Mouse (Mus musculus): Measurements from ENCODE around the gene Mt2.
A peak's percentile ranks its signal among the peaks of the same experiment; 100 is the strongest.

DNA sequence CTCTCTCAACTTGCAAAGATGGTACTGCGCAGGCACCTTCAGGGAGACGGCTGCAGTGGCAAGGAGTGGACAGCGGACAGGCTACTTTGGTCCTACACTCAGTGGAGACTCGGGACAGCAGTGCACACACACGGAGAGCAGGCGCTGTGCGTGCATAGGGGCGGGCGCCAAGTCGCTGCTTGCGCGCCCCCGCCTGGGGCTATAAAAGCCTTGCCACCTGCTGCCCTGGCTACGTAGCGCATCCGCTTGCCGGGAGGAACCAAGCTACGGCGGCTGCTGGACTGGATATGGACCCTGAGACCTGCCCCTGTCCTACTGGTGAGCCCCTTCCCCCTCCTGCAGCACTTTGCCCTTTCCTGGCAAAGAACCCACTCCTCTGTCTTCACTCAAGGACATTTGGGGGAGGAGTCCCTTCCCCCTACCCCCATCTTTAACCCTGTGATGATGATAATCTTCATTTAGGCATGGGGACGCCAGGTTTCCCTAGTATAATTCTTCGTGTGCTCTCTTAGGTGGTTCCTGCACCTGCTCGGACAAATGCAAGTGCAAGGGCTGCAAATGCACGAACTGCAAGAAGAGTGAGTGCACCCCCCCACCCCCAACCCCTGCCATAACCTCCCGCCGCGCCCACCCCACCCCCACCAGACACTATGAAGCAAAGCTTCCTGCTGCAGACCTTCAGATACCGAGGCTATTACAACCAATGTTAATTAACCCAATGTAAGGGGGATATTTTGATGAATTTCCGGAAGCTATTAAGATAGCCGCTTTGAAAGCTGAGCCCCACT, 19.8 kb upstream of the Mt2 start, which contains the start of gene Mt3:
- TF ChIP-seq CTCF (IDR thresholded peaks at IDR 0.05; ENCODE audit: borderline replicate concordance, insufficient read depth, low read length) (0 out of 2 replicates have a peak, but pooled peaks have one; percentile 17), POLR2A (IDR thresholded peaks at IDR 0.05; ENCODE audit: low read depth, low read length) (no peak)

All from embryonic fibroblast, embryonic 13.5 days (primary cell).